Mouse (Mus musculus): ENCODE data around the gene Sf1. TPM values are rescaled to one million over a fixed set of nuclear protein-coding genes. Genes with fewer than 3 reads are reported as not detected.

Gene Sf1
- polyA plus RNA-seq, 1 experiment from 2014 or later: 115 TPM

- H3K9me3 ChIP-seq: no peaks in the 10 kb centered on the region
- peaks cover 29% of the 10 kb centered on the region for H3K4me1 ChIP-seq
- no peak overlapping the region; the same call in 1 of the 2 replicates for H3K4me2 ChIP-seq
- no peak overlapping the region for H3K27ac ChIP-seq
- 83% methylated on average over 5 of the region's 5 CpGs for WGBS
- no peaks in the 10 kb centered on the region for H3K27me3 ChIP-seq
- no peak for ATAC-seq (ENCODE audit: insufficient number of reproducible peaks, low FRiP score, low TSS enrichment, low read depth)
- H3K36me3 ChIP-seq: peaks cover 80% of the 10 kb centered on the region
- no peak overlapping the region for H3K4me3 ChIP-seq
- H3K9ac ChIP-seq: 0 out of 2 replicates have a peak overlapping the region, but pooled peaks have one; percentile 2
Measured at GRCm38 (mm10) chr19:6342276-6342933, 21.1 kb upstream of the Sf1 start.

GRCm38 (mm10) chr19:6343066-6343925, 20.2 kb upstream of the Sf1 start:
- no peaks in the 10 kb centered on the region for H3K9me3 ChIP-seq
- WGBS: 85% methylated on average over 19 of the region's 19 CpGs
- H3K4me3 ChIP-seq: no peak overlapping the region
- H3K9ac ChIP-seq: no peak overlapping the region
- peaks cover 26% of the 10 kb centered on the region for H3K4me1 ChIP-seq
- H3K27ac ChIP-seq: no peak overlapping the region
- ATAC-seq (ENCODE audit: insufficient number of reproducible peaks, low FRiP score, low TSS enrichment, low read depth): no peak
- H3K27me3 ChIP-seq: no peaks in the 10 kb centered on the region
- H3K36me3 ChIP-seq: peaks cover 74% of the 10 kb centered on the region
- H3K4me2 ChIP-seq: no peak overlapping the region

- H3K27me3 ChIP-seq: no peaks in the 10 kb centered on the region
- H3K4me2 ChIP-seq: no peak overlapping the region
- H3K9me3 ChIP-seq: no peaks in the 10 kb centered on the region
- peaks cover 32% of the 10 kb centered on the region for H3K4me1 ChIP-seq
- ATAC-seq (ENCODE audit: insufficient number of reproducible peaks, low FRiP score, low TSS enrichment, low read depth): no peak
- peaks cover 67% of the 10 kb centered on the region for H3K36me3 ChIP-seq
- H3K27ac ChIP-seq: no peak overlapping the region
- H3K4me3 ChIP-seq: no peak overlapping the region
- 90% methylated on average over 5 of the region's 5 CpGs for WGBS
- no peak overlapping the region for H3K9ac ChIP-seq
Measured at GRCm38 (mm10) chr19:6343996-6344395, 19.5 kb upstream of the Sf1 start.

- no peak overlapping the region for H3K4me2 ChIP-seq
- H3K9me3 ChIP-seq: no peaks in the 10 kb centered on the region
- H3K27me3 ChIP-seq: no peaks in the 10 kb centered on the region
- H3K4me3 ChIP-seq: no peak overlapping the region
- H3K4me1 ChIP-seq: peaks cover 28% of the 10 kb centered on the region
- ATAC-seq (ENCODE audit: insufficient number of reproducible peaks, low FRiP score, low TSS enrichment, low read depth): no peak
- WGBS: 88% methylated on average over 5 of the region's 5 CpGs
- H3K36me3 ChIP-seq: peaks cover 54% of the 10 kb centered on the region
- no peak overlapping the region for H3K9ac ChIP-seq
- H3K27ac ChIP-seq: no peak overlapping the region
Measured at GRCm38 (mm10) chr19:6346023-6346422, 17.5 kb upstream of the Sf1 start.

- no peak overlapping the region for H3K9ac ChIP-seq
- H3K9me3 ChIP-seq: no peaks in the 10 kb centered on the region
- H3K27me3 ChIP-seq: no peaks in the 10 kb centered on the region
- ATAC-seq (ENCODE audit: insufficient number of reproducible peaks, low FRiP score, low TSS enrichment, low read depth): no peak
- peaks cover 28% of the 10 kb centered on the region for H3K4me1 ChIP-seq
- WGBS: 88% methylated on average over 10 of the region's 10 CpGs
- no peak overlapping the region for H3K4me2 ChIP-seq
- H3K36me3 ChIP-seq: peaks cover 58% of the 10 kb centered on the region
- H3K27ac ChIP-seq: no peak overlapping the region
- H3K4me3 ChIP-seq: no peak overlapping the region
Measured at GRCm38 (mm10) chr19:6346661-6347060, 16.8 kb upstream of the Sf1 start.

GRCm38 (mm10) chr19:6347615-6348014, 15.9 kb upstream of the Sf1 start:
- WGBS: 92% methylated on average over 4 of the region's 4 CpGs
- Histone ChIP-seq H3K4me3 (no peak overlapping the region), H3K9ac (no peak overlapping the region), H3K4me2 (no peak overlapping the region), H3K27ac (no peak overlapping the region), H3K9me3 (no peaks in the 10 kb centered on the region), H3K36me3 (peaks cover 60% of the 10 kb centered on the region), H3K27me3 (no peaks in the 10 kb centered on the region), H3K4me1 (peaks cover 19% of the 10 kb centered on the region)
- no peak for ATAC-seq (ENCODE audit: insufficient number of reproducible peaks, low FRiP score, low TSS enrichment, low read depth)

GRCm38 (mm10) chr19:6348717-6349116, 14.8 kb upstream of the Sf1 start:
- no peaks in the 10 kb centered on the region for H3K9me3 ChIP-seq
- H3K4me3 ChIP-seq: no peak overlapping the region
- H3K27ac ChIP-seq: no peak overlapping the region; the same call in 1 of the 2 replicates
- peaks cover 62% of the 10 kb centered on the region for H3K36me3 ChIP-seq
- 37% methylated on average over 9 of the region's 9 CpGs for WGBS
- no peak overlapping the region for H3K9ac ChIP-seq
- no peak overlapping the region for H3K4me2 ChIP-seq
- ATAC-seq (ENCODE audit: insufficient number of reproducible peaks, low FRiP score, low TSS enrichment, low read depth): no peak
- peaks cover 18% of the 10 kb centered on the region for H3K4me1 ChIP-seq
- H3K27me3 ChIP-seq: no peaks in the 10 kb centered on the region

GRCm38 (mm10) chr19:6349215-6349983, 14.1 kb upstream of the Sf1 start:
- H3K4me3 ChIP-seq: no peak overlapping the region
- ATAC-seq (ENCODE audit: insufficient number of reproducible peaks, low FRiP score, low TSS enrichment, low read depth): no peak
- H3K4me2 ChIP-seq: no peak overlapping the region
- H3K4me1 ChIP-seq: peaks cover 18% of the 10 kb centered on the region
- H3K9me3 ChIP-seq: no peaks in the 10 kb centered on the region
- H3K9ac ChIP-seq: no peak overlapping the region
- no peak overlapping the region for H3K27ac ChIP-seq
- WGBS: 18% methylated on average over 14 of the region's 14 CpGs
- H3K36me3 ChIP-seq: peaks cover 62% of the 10 kb centered on the region
- H3K27me3 ChIP-seq: no peaks in the 10 kb centered on the region

GRCm38 (mm10) chr19:6351431-6352106, 11.9 kb upstream of the Sf1 start:
- H3K4me3 ChIP-seq: no peak overlapping the region
- H3K27ac ChIP-seq: no peak overlapping the region
- peaks cover 48% of the 10 kb centered on the region for H3K36me3 ChIP-seq
- 0 out of 2 replicates have a peak overlapping the region, but pooled peaks have one; percentile 8 for H3K9ac ChIP-seq
- peaks cover 18% of the 10 kb centered on the region for H3K4me1 ChIP-seq
- no peak overlapping the region for H3K4me2 ChIP-seq
- WGBS: 61% methylated on average over 14 of the region's 14 CpGs
- no peaks in the 10 kb centered on the region for H3K27me3 ChIP-seq
- H3K9me3 ChIP-seq: no peaks in the 10 kb centered on the region
- no peak for ATAC-seq (ENCODE audit: insufficient number of reproducible peaks, low FRiP score, low TSS enrichment, low read depth)

GRCm38 (mm10) chr19:6352107-6352505, 11.4 kb upstream of the Sf1 start:
- WGBS: 74% methylated on average over 2 of the region's 2 CpGs
- Histone ChIP-seq H3K9ac (no peak overlapping the region), H3K4me3 (no peak overlapping the region), H3K27me3 (no peaks in the 10 kb centered on the region), H3K4me1 (peaks cover 18% of the 10 kb centered on the region), H3K27ac (no peak overlapping the region), H3K36me3 (peaks cover 43% of the 10 kb centered on the region), H3K9me3 (no peaks in the 10 kb centered on the region), H3K4me2 (no peak overlapping the region)
- no peak for ATAC-seq (ENCODE audit: insufficient number of reproducible peaks, low FRiP score, low TSS enrichment, low read depth)

- Histone ChIP-seq H3K27ac (no peak overlapping the region), H3K4me3 (no peak overlapping the region), H3K4me1 (peaks cover 12% of the 10 kb centered on the region), H3K9ac (no peak overlapping the region), H3K27me3 (no peaks in the 10 kb centered on the region), H3K4me2 (no peak overlapping the region), H3K36me3 (peaks cover 41% of the 10 kb centered on the region), H3K9me3 (no peaks in the 10 kb centered on the region)
- WGBS: 85% methylated on average over 7 of the region's 7 CpGs
- ATAC-seq (ENCODE audit: insufficient number of reproducible peaks, low FRiP score, low TSS enrichment, low read depth): no peak
Measured at GRCm38 (mm10) chr19:6354030-6354429, 9.5 kb upstream of the Sf1 start.
